Comparison of ENCODE assay signal across 16 mouse cellular contexts in genomic region chr1:40268536-40268935, GRCm38 (mm10). TPM values are rescaled to one million over a fixed set of nuclear protein-coding genes. Genes with fewer than 3 reads are reported as not detected.
A peak's percentile ranks its signal among the peaks of the same experiment; 100 is the strongest.
DNase-seq lines count a peak whose midpoint lies in the region; ATAC-seq and TF ChIP-seq lines count a peak whose summit lies in the region.
"Had no signal": no experiment of that assay in that cellular context is flagged by ENCODE, and none has a peak within 500 bp of the region (broad histone marks: within the 10 kb centered on the region; RNA-seq: fewer than 3 reads in every experiment).

No protein-coding gene starts in this region.

- peak; percentile 41 for DNase-seq in heart, embryonic 10.5 days (ENCODE audit: low spot score)
- no peak for DNase-seq in heart, adult 2 months
- no peak for DNase-seq in liver, embryonic 11.5 days (ENCODE audit: low spot score)
- DNase-seq in liver = no peak
- no peak for DNase-seq in midbrain, postnatal 0 days (ENCODE audit: low spot score)
- DNase-seq: adrenal gland, postnatal 14 days; B cell, adult 2 months; kidney, adult 2 months; kidney, postnatal 36 days; retina, postnatal 1 day had no signal

- intact Hi-C loops in heart, adult 2 months (cut with DNase I) = loop anchor here (5.0 kb wide), 2 partner anchors 41 to 151 kb away; partner anchors contain the start of gene Il1r1

- no peak for TF ChIP-seq POLR2A in heart, adult 2 months (IDR thresholded peaks at IDR 0.05; ENCODE audit: insufficient read depth, low read depth, low read length)

- no peak for TF ChIP-seq EP300 in heart, adult 2 months (IDR thresholded peaks at IDR 0.05; ENCODE audit: insufficient read depth, low read depth, low read length)

- no peak for ATAC-seq in liver, embryonic 11.5 days (replicated peaks; ENCODE audit: low FRiP score)
- no peak for ATAC-seq in limb, embryonic 15.5 days (ENCODE audit: insufficient number of reproducible peaks, low FRiP score, low TSS enrichment, low read depth)
- ATAC-seq in stomach, embryonic 16.5 days (ENCODE audit: insufficient read depth, low FRiP score) = no peak
- ATAC-seq in midbrain, postnatal 0 days (ENCODE audit: low FRiP score) = no peak
- ATAC-seq in granulocyte monocyte progenitor cell, adult 5-6 weeks (replicated peaks; ENCODE audit: poor library complexity, severe bottlenecking) = no peak
- ATAC-seq: forebrain, embryonic 14.5 days had no signal

- no peaks in the 10 kb centered on the region for H3K9me3 ChIP-seq in heart, embryonic 10.5 days
- no peaks in the 10 kb centered on the region for H3K9me3 ChIP-seq in liver, embryonic 11.5 days (ENCODE audit: control insufficient read depth, low read length)
- no peaks in the 10 kb centered on the region for H3K9me3 ChIP-seq in limb, embryonic 15.5 days
- no peaks in the 10 kb centered on the region for H3K9me3 ChIP-seq in stomach, embryonic 16.5 days (replicated peaks; ENCODE audit: control insufficient read depth, low read length)
- H3K9me3 ChIP-seq in midbrain, postnatal 0 days (ENCODE audit: low read length) = no peaks in the 10 kb centered on the region
- H3K9me3 ChIP-seq: hindbrain, embryonic 13.5 days; megakaryocyte, embryonic 14.5 days had no signal

- H3K27me3 ChIP-seq in heart, embryonic 10.5 days (ENCODE audit: insufficient read depth, poor library complexity, severe bottlenecking) = peaks cover 9% of the 10 kb centered on the region
- no peaks in the 10 kb centered on the region for H3K27me3 ChIP-seq in heart, adult 2 months (ENCODE audit: control insufficient read depth, insufficient read depth, low read length)
- H3K27me3 ChIP-seq in liver, embryonic 11.5 days (replicated peaks; ENCODE audit: control insufficient read depth, insufficient read depth, low read length) = peaks cover 4% of the 10 kb centered on the region; the same call in 1 of the 2 replicates
- H3K27me3 ChIP-seq in limb, embryonic 15.5 days = no peaks in the 10 kb centered on the region
- no peaks in the 10 kb centered on the region for H3K27me3 ChIP-seq in stomach, embryonic 16.5 days (ENCODE audit: control insufficient read depth, insufficient read depth, low read length)
- H3K27me3 ChIP-seq in midbrain, postnatal 0 days (ENCODE audit: insufficient read depth, low read length) = no peaks in the 10 kb centered on the region

- H3K4me3 ChIP-seq in heart, embryonic 10.5 days = no peak overlapping the region
- H3K4me3 ChIP-seq in heart, adult 2 months = no peak overlapping the region
- peak overlapping the region; percentile 47 for H3K4me3 ChIP-seq in liver, embryonic 11.5 days (ENCODE audit: low read depth, low read length)
- no peak overlapping the region for H3K4me3 ChIP-seq in limb, embryonic 15.5 days
- H3K4me3 ChIP-seq in stomach, embryonic 16.5 days (replicated peaks; ENCODE audit: low read length) = 0 out of 2 replicates have a peak overlapping the region, but pooled peaks have one; percentile 7
- no peak overlapping the region for H3K4me3 ChIP-seq in midbrain, postnatal 0 days (ENCODE audit: low read depth, low read length)
- H3K4me3 ChIP-seq: hindbrain, embryonic 13.5 days; megakaryocyte, embryonic 14.5 days had no signal

- H3K4me2 ChIP-seq in liver, embryonic 11.5 days = peak overlapping the region; percentile 58
- peak overlapping the region; percentile 84 for H3K4me2 ChIP-seq in limb, embryonic 15.5 days
- peak overlapping the region; percentile 87 for H3K4me2 ChIP-seq in stomach, embryonic 16.5 days (ENCODE audit: low read depth, low read length)
- no peak overlapping the region for H3K4me2 ChIP-seq in midbrain, postnatal 0 days (ENCODE audit: low read depth, low read length, poor library complexity, severe bottlenecking)
- H3K4me2 ChIP-seq: hindbrain, embryonic 13.5 days had no signal

- no peaks in the 10 kb centered on the region for H3K36me3 ChIP-seq in heart, embryonic 10.5 days
- H3K36me3 ChIP-seq in heart, adult 2 months (ENCODE audit: control insufficient read depth, insufficient read depth, low read length) = peaks cover 8% of the 10 kb centered on the region
- H3K36me3 ChIP-seq in liver, embryonic 11.5 days (ENCODE audit: control insufficient read depth, insufficient read depth, low read length) = no peaks in the 10 kb centered on the region
- H3K36me3 ChIP-seq in limb, embryonic 15.5 days = no peaks in the 10 kb centered on the region
- H3K36me3 ChIP-seq in stomach, embryonic 16.5 days (ENCODE audit: control insufficient read depth, insufficient read depth, low read length) = no peaks in the 10 kb centered on the region
- no peaks in the 10 kb centered on the region for H3K36me3 ChIP-seq in midbrain, postnatal 0 days (ENCODE audit: insufficient read depth, low read length)
- H3K36me3 ChIP-seq: hindbrain, embryonic 13.5 days had no signal

- no peak overlapping the region for H3K9ac ChIP-seq in heart, adult 2 months (ENCODE audit: low read depth, low read length)
- no peak overlapping the region for H3K9ac ChIP-seq in liver, embryonic 11.5 days (ENCODE audit: low read depth, low read length)
- no peak overlapping the region for H3K9ac ChIP-seq in limb, embryonic 15.5 days
- H3K9ac ChIP-seq in stomach, embryonic 16.5 days (ENCODE audit: low read length) = 0 out of 2 replicates have a peak overlapping the region, but pooled peaks have one; percentile 24
- H3K9ac ChIP-seq in midbrain, postnatal 0 days (replicated peaks; ENCODE audit: low read length, poor library complexity, severe bottlenecking) = no peak overlapping the region
- H3K9ac ChIP-seq: hindbrain, embryonic 13.5 days had no signal

- TF ChIP-seq CTCF in heart, adult 2 months (IDR thresholded peaks at IDR 0.05) = no peak
- TF ChIP-seq CTCF in midbrain, postnatal 0 days (IDR thresholded peaks at IDR 0.05) = no peak

- peaks cover 15% of the 10 kb centered on the region for H3K4me1 ChIP-seq in heart, embryonic 10.5 days
- H3K4me1 ChIP-seq in heart, adult 2 months (ENCODE audit: control insufficient read depth, insufficient read depth, low read length) = peaks cover 27% of the 10 kb centered on the region
- peaks cover 7% of the 10 kb centered on the region; the same call in 1 of the 2 replicates for H3K4me1 ChIP-seq in liver, embryonic 11.5 days (replicated peaks; ENCODE audit: control insufficient read depth, insufficient read depth, low read length)
- peaks cover 30% of the 10 kb centered on the region for H3K4me1 ChIP-seq in limb, embryonic 15.5 days
- H3K4me1 ChIP-seq in stomach, embryonic 16.5 days (ENCODE audit: control insufficient read depth, insufficient read depth, low read length) = peaks cover 19% of the 10 kb centered on the region
- H3K4me1 ChIP-seq in midbrain, postnatal 0 days (ENCODE audit: insufficient read depth, low read length) = peaks cover 6% of the 10 kb centered on the region; the same call in 1 of the 2 replicates

- no peak overlapping the region for H3K27ac ChIP-seq in heart, embryonic 10.5 days
- no peak overlapping the region for H3K27ac ChIP-seq in heart, adult 2 months
- no peak overlapping the region for H3K27ac ChIP-seq in liver, embryonic 11.5 days (ENCODE audit: low read depth, low read length)
- H3K27ac ChIP-seq in limb, embryonic 15.5 days = peak overlapping the region; percentile 33; the same call in 1 of the 2 replicates
- H3K27ac ChIP-seq in stomach, embryonic 16.5 days (ENCODE audit: low read length) = no peak overlapping the region
- H3K27ac ChIP-seq in midbrain, postnatal 0 days (ENCODE audit: low read depth, low read length) = no peak overlapping the region
- H3K27ac ChIP-seq: hindbrain, embryonic 13.5 days had no signal

- no peaks in the 10 kb centered on the region for H3K79me2 ChIP-seq in heart, adult 2 months (replicated peaks; ENCODE audit: control insufficient read depth, insufficient read depth, low read length)

- WGBS in heart, embryonic 10.5 days = 70% methylated on average over 6 of the region's 6 CpGs
- WGBS in heart, adult 2 months = 72% methylated on average over 6 of the region's 6 CpGs
- WGBS in liver, embryonic 11.5 days = 55% methylated on average over 6 of the region's 6 CpGs
- 66% methylated on average over 6 of the region's 6 CpGs for WGBS in limb, embryonic 15.5 days
- 66% methylated on average over 6 of the region's 6 CpGs for WGBS in stomach, embryonic 16.5 days
- WGBS in midbrain, postnatal 0 days = 88% methylated on average over 6 of the region's 6 CpGs

RNA-seq across cellular contexts. Expression of gene Il1r1, which starts 43.7 kb away (rescaled TPM):
- 6.3 and 12.9 TPM in 2 replicates for polyA plus RNA-seq in heart, embryonic 10.5 days (2016; fragmentation: Nextera tagmentation; extraction: Ambion mirVana)
- 1 to 10 TPM; 5.5 to 6.1 TPM for total RNA-seq in heart, adult 2 months (2021)
- polyA plus RNA-seq in heart, adult 2 months (2012; rRNA removed) = 4.8 and 6.1 TPM in 2 replicates
- 22.0 and 23.8 TPM in 2 replicates for polyA plus RNA-seq in liver, embryonic 11.5 days (2014; fragmentation: Nextera tagmentation; extraction: Ambion mirVana)
- polyA plus RNA-seq in limb, embryonic 15.5 days (2015; fragmentation: Nextera tagmentation; extraction: Ambion mirVana) = 10.4 and 10.6 TPM in 2 replicates
- 11.4 and 12.3 TPM in 2 replicates for polyA plus RNA-seq in stomach, embryonic 16.5 days (2015; fragmentation: Nextera tagmentation; extraction: Ambion mirVana)
- 0.71 and 1.0 TPM in 2 replicates for total RNA-seq in midbrain, postnatal 0 days (2014; rRNA removed)
- 0.49 and 0.63 TPM in 2 replicates for polyA plus RNA-seq in midbrain, postnatal 0 days (2015; fragmentation: Nextera tagmentation; extraction: Ambion mirVana)
- total RNA-seq in granulocyte monocyte progenitor cell, adult 5-6 weeks (2014; fragmentation: Nextera tagmentation) = 3.0 and 3.1 TPM in 2 replicates
- total RNA-seq in granulocyte monocyte progenitor cell, adult 5-6 weeks (2017) = 2.2 and 2.7 TPM in 2 replicates

RNA-seq across cellular contexts. Expression of gene Il1rl2, which starts 55.9 kb away (rescaled TPM):
- 1.8 and 2.3 TPM in 2 replicates for polyA plus RNA-seq in heart, embryonic 10.5 days (2016; fragmentation: Nextera tagmentation; extraction: Ambion mirVana)
- 1 to 10 TPM in 1 of 2 experiments, under 1 TPM in 1; 0.84 to 1.1 TPM for total RNA-seq in heart, adult 2 months (2021)
- polyA plus RNA-seq in heart, adult 2 months (2012; rRNA removed) = 1.5 and 2.3 TPM in 2 replicates
- 1.7 TPM in 2 replicates for polyA plus RNA-seq in liver, embryonic 11.5 days (2014; fragmentation: Nextera tagmentation; extraction: Ambion mirVana)
- 9.7 and 10.1 TPM in 2 replicates for polyA plus RNA-seq in limb, embryonic 15.5 days (2015; fragmentation: Nextera tagmentation; extraction: Ambion mirVana)
- 12.0 and 15.5 TPM in 2 replicates for polyA plus RNA-seq in stomach, embryonic 16.5 days (2015; fragmentation: Nextera tagmentation; extraction: Ambion mirVana)
- total RNA-seq in midbrain, postnatal 0 days (2014; rRNA removed) = 0.38 and 0.82 TPM in 2 replicates
- polyA plus RNA-seq in midbrain, postnatal 0 days (2015; fragmentation: Nextera tagmentation; extraction: Ambion mirVana) = 0.47 and 0.84 TPM in 2 replicates
- total RNA-seq in granulocyte monocyte progenitor cell, adult 5-6 weeks (2014; fragmentation: Nextera tagmentation) = 13.4 and 14.5 TPM in 2 replicates
- total RNA-seq in granulocyte monocyte progenitor cell, adult 5-6 weeks (2017) = 8.7 and 10.8 TPM in 2 replicates

Comparison
In these comparisons a context has a peak if more than half of its experiments do, and no peak if none do; other contexts are left out.
1. H3K4me3 ChIP-seq: peak in liver, embryonic 11.5 days (single experiment) and stomach, embryonic 16.5 days (single experiment); none in heart, embryonic 10.5 days (single experiment), heart, adult 2 months (single experiment), limb, embryonic 15.5 days (single experiment) and midbrain, postnatal 0 days (single experiment).